Mouse (Mus musculus): ENCODE measurements at regions not wholly inside any gene's neighbourhood (a gene's known extent, or its start where the extent isn't known, plus 50 kb on each side); places are given as distances from the start of the nearest gene placed in this dataset.

GRCm38 (mm10) chr7:145082917-145083752 lies 124.8 kb downstream of the 1810010D01Rik start:
- no peak overlapping the region for H3K9ac ChIP-seq (ENCODE audit: insufficient read depth, low read depth, low read length, poor library complexity, severe bottlenecking)
- no peak for TF ChIP-seq CHD2 (IDR thresholded peaks at IDR 0.05; ENCODE audit: low read depth, low read length)
- no peak for TF ChIP-seq ZNF384 (IDR thresholded peaks at IDR 0.05; ENCODE audit: low read depth, low read length)
- TF ChIP-seq ZC3H11A (IDR thresholded peaks at IDR 0.05; ENCODE audit: borderline replicate concordance, low read depth, low read length) = no peak
- no peak for TF ChIP-seq MAFK (IDR thresholded peaks at IDR 0.05; ENCODE audit: insufficient read depth, low read depth, low read length)
- TF ChIP-seq HCFC1 (IDR thresholded peaks at IDR 0.05; ENCODE audit: borderline replicate concordance, insufficient read depth, low read length) = no peak
- no peaks in the 10 kb centered on the region for H3K36me3 ChIP-seq (ENCODE audit: control insufficient read depth, insufficient read depth, low read length, poor library complexity, severe bottlenecking)
- DNase-seq (ENCODE audit: low read depth, low spot score) = no peak
- no peak overlapping the region for H3K4me3 ChIP-seq (ENCODE audit: insufficient read depth in 1 of 2, low read depth in 1 of 2, low read length in 2 of 2, poor library complexity in 1 of 2, severe bottlenecking in 1 of 2)
- no peak overlapping the region for H3K27ac ChIP-seq (ENCODE audit: insufficient read depth, low read depth, low read length, poor library complexity, severe bottlenecking)
- H3K4me1 ChIP-seq (ENCODE audit: control insufficient read depth in 2 of 2, insufficient read depth in 2 of 2, low read length in 2 of 2, poor library complexity in 1 of 2) = no peaks in the 10 kb centered on the region
- H3K9me3 ChIP-seq (ENCODE audit: control insufficient read depth, insufficient read depth, low read depth, low read length) = no peaks in the 10 kb centered on the region
- in situ Hi-C loops (cut with MboI; ENCODE audit: low sequenced_read_pairs in 2 of 2, unreplicated experiment in 2 of 2) = no loop called here

- Histone ChIP-seq H3K4me3 (ENCODE audit: insufficient read depth in 1 of 2, low read depth in 1 of 2, low read length in 2 of 2, poor library complexity in 1 of 2, severe bottlenecking in 1 of 2) (no peak overlapping the region), H3K27ac (ENCODE audit: insufficient read depth, low read depth, low read length, poor library complexity, severe bottlenecking) (no peak overlapping the region), H3K9me3 (ENCODE audit: control insufficient read depth, insufficient read depth, low read depth, low read length) (no peaks in the 10 kb centered on the region), H3K36me3 (ENCODE audit: control insufficient read depth, insufficient read depth, low read length, poor library complexity, severe bottlenecking) (no peaks in the 10 kb centered on the region), H3K4me1 (ENCODE audit: control insufficient read depth in 2 of 2, insufficient read depth in 2 of 2, low read length in 2 of 2, poor library complexity in 1 of 2) (no peaks in the 10 kb centered on the region; a peak in 1 of 4 replicates), H3K9ac (ENCODE audit: insufficient read depth, low read depth, low read length, poor library complexity, severe bottlenecking) (no peak overlapping the region)
- in situ Hi-C loops (cut with MboI; ENCODE audit: low sequenced_read_pairs in 2 of 2, unreplicated experiment in 2 of 2) = no loop called here
- TF ChIP-seq MAFK (IDR thresholded peaks at IDR 0.05; ENCODE audit: insufficient read depth, low read depth, low read length) (no peak), ZC3H11A (IDR thresholded peaks at IDR 0.05; ENCODE audit: borderline replicate concordance, low read depth, low read length) (no peak), ZNF384 (IDR thresholded peaks at IDR 0.05; ENCODE audit: low read depth, low read length) (no peak), CHD2 (IDR thresholded peaks at IDR 0.05; ENCODE audit: low read depth, low read length) (no peak), HCFC1 (IDR thresholded peaks at IDR 0.05; ENCODE audit: borderline replicate concordance, insufficient read depth, low read length) (no peak)
- no peak for DNase-seq (ENCODE audit: low read depth, low spot score)
Measured at GRCm38 (mm10) chr7:145071996-145072790, 132.5 kb upstream of the Ccnd1 start.

GRCm38 (mm10) chr7:145071533-145071932 lies 131.8 kb upstream of the Ccnd1 start:
- in situ Hi-C loops (cut with MboI; ENCODE audit: low sequenced_read_pairs in 2 of 2, unreplicated experiment in 2 of 2) = no loop called here
- H3K4me3 ChIP-seq (ENCODE audit: insufficient read depth in 1 of 2, low read depth in 1 of 2, low read length in 2 of 2, poor library complexity in 1 of 2, severe bottlenecking in 1 of 2) = no peak overlapping the region
- H3K4me1 ChIP-seq (ENCODE audit: control insufficient read depth in 2 of 2, insufficient read depth in 2 of 2, low read length in 2 of 2, poor library complexity in 1 of 2) = no peaks in the 10 kb centered on the region
- H3K9ac ChIP-seq (ENCODE audit: insufficient read depth, low read depth, low read length, poor library complexity, severe bottlenecking) = no peak overlapping the region
- no peaks in the 10 kb centered on the region for H3K36me3 ChIP-seq (ENCODE audit: control insufficient read depth, insufficient read depth, low read length, poor library complexity, severe bottlenecking)
- DNase-seq (ENCODE audit: low read depth, low spot score) = no peak
- no peak overlapping the region for H3K27ac ChIP-seq (ENCODE audit: insufficient read depth, low read depth, low read length, poor library complexity, severe bottlenecking)
- no peaks in the 10 kb centered on the region for H3K9me3 ChIP-seq (ENCODE audit: control insufficient read depth, insufficient read depth, low read depth, low read length)
- TF ChIP-seq ZNF384 (IDR thresholded peaks at IDR 0.05; ENCODE audit: low read depth, low read length) = no peak
- no peak for TF ChIP-seq MAFK (IDR thresholded peaks at IDR 0.05; ENCODE audit: insufficient read depth, low read depth, low read length)
- no peak for TF ChIP-seq CHD2 (IDR thresholded peaks at IDR 0.05; ENCODE audit: low read depth, low read length)
- TF ChIP-seq HCFC1 (IDR thresholded peaks at IDR 0.05; ENCODE audit: borderline replicate concordance, insufficient read depth, low read length) = no peak
- TF ChIP-seq ZC3H11A (IDR thresholded peaks at IDR 0.05; ENCODE audit: borderline replicate concordance, low read depth, low read length) = no peak

GRCm38 (mm10) chr7:145067366-145067765 lies 127.6 kb upstream of the Ccnd1 start:
- DNase-seq (ENCODE audit: low read depth, low spot score) = no peak
- Histone ChIP-seq H3K36me3 (ENCODE audit: control insufficient read depth, insufficient read depth, low read length, poor library complexity, severe bottlenecking) (no peaks in the 10 kb centered on the region), H3K4me3 (ENCODE audit: insufficient read depth in 1 of 2, low read depth in 1 of 2, low read length in 2 of 2, poor library complexity in 1 of 2, severe bottlenecking in 1 of 2) (no peak overlapping the region), H3K27ac (ENCODE audit: insufficient read depth, low read depth, low read length, poor library complexity, severe bottlenecking) (no peak overlapping the region), H3K4me1 (ENCODE audit: control insufficient read depth in 2 of 2, insufficient read depth in 2 of 2, low read length in 2 of 2, poor library complexity in 1 of 2) (no peaks in the 10 kb centered on the region), H3K9me3 (ENCODE audit: control insufficient read depth, insufficient read depth, low read depth, low read length) (no peaks in the 10 kb centered on the region), H3K9ac (ENCODE audit: insufficient read depth, low read depth, low read length, poor library complexity, severe bottlenecking) (no peak overlapping the region)
- no peak for TF ChIP-seq MAFK (IDR thresholded peaks at IDR 0.05; ENCODE audit: insufficient read depth, low read depth, low read length)
- TF ChIP-seq HCFC1 (IDR thresholded peaks at IDR 0.05; ENCODE audit: borderline replicate concordance, insufficient read depth, low read length) = no peak
- no peak for TF ChIP-seq CHD2 (IDR thresholded peaks at IDR 0.05; ENCODE audit: low read depth, low read length)
- no peak for TF ChIP-seq ZC3H11A (IDR thresholded peaks at IDR 0.05; ENCODE audit: borderline replicate concordance, low read depth, low read length)
- TF ChIP-seq ZNF384 (IDR thresholded peaks at IDR 0.05; ENCODE audit: low read depth, low read length) = no peak
- in situ Hi-C loops (cut with MboI; ENCODE audit: low sequenced_read_pairs in 2 of 2, unreplicated experiment in 2 of 2) = no loop called here
